Mouse (Mus musculus): ENCODE data around the gene 1700017D01Rik. TPM values are rescaled to one million over a fixed set of nuclear protein-coding genes. Genes with fewer than 3 reads are reported as not detected.

1700017D01Rik gene
- polyA plus RNA-seq, 1 experiment from 2014 or later = not detected

Other genes with a start within 250 kb of the 1700017D01Rik start
- gene Tmem109, start 248.9 kb downstream of the 1700017D01Rik start, polyA plus RNA-seq (2016; fragmentation: Nextera tagmentation; extraction: Ambion mirVana) = 51.4 and 53.8 TPM in 2 replicates
- gene Prpf19, start 235.6 kb downstream of the 1700017D01Rik start, polyA plus RNA-seq (2016; fragmentation: Nextera tagmentation; extraction: Ambion mirVana) = 43.8 and 47.1 TPM in 2 replicates
- gene Zp1, start 210.2 kb downstream of the 1700017D01Rik start, polyA plus RNA-seq (2016; fragmentation: Nextera tagmentation; extraction: Ambion mirVana) = not detected in 2 replicates
- 0.06 and 0.09 TPM in 2 replicates for gene Ptgdr2, start 193.7 kb downstream of the 1700017D01Rik start, polyA plus RNA-seq (2016; fragmentation: Nextera tagmentation; extraction: Ambion mirVana)
- gene Ccdc86, start 181.6 kb downstream of the 1700017D01Rik start, polyA plus RNA-seq (2016; fragmentation: Nextera tagmentation; extraction: Ambion mirVana) = 45.0 and 46.0 TPM in 2 replicates
- gene Ms4a10, start 156.2 kb downstream of the 1700017D01Rik start, polyA plus RNA-seq (2016; fragmentation: Nextera tagmentation; extraction: Ambion mirVana) = not detected in 2 replicates
- 0.11 TPM in 1 of 2 replicates, not detected in the other for gene Ms4a15, start 137.6 kb downstream of the 1700017D01Rik start, polyA plus RNA-seq (2016; fragmentation: Nextera tagmentation; extraction: Ambion mirVana)
- not detected in 2 replicates for gene Ms4a18, start 112.8 kb downstream of the 1700017D01Rik start, polyA plus RNA-seq (2016; fragmentation: Nextera tagmentation; extraction: Ambion mirVana)
- gene Ms4a8a, start 49.8 kb downstream of the 1700017D01Rik start, polyA plus RNA-seq (2016; fragmentation: Nextera tagmentation; extraction: Ambion mirVana) = not detected in 2 replicates
- gene 1700025F22Rik, start 34.4 kb upstream of the 1700017D01Rik start, polyA plus RNA-seq (2016; fragmentation: Nextera tagmentation; extraction: Ambion mirVana) = not detected in 2 replicates
- gene Ms4a13, start 65.9 kb upstream of the 1700017D01Rik start, polyA plus RNA-seq (2016; fragmentation: Nextera tagmentation; extraction: Ambion mirVana) = not detected in 2 replicates
- not detected in 2 replicates for gene Ms4a12, start 101.6 kb upstream of the 1700017D01Rik start, polyA plus RNA-seq (2016; fragmentation: Nextera tagmentation; extraction: Ambion mirVana)
- not detected in 2 replicates for gene Ms4a1, start 135.4 kb upstream of the 1700017D01Rik start, polyA plus RNA-seq (2016; fragmentation: Nextera tagmentation; extraction: Ambion mirVana)
- not detected in 2 replicates for gene Ms4a5, start 153.0 kb upstream of the 1700017D01Rik start, polyA plus RNA-seq (2016; fragmentation: Nextera tagmentation; extraction: Ambion mirVana)
- not detected in 2 replicates for gene Ms4a14, start 183.6 kb upstream of the 1700017D01Rik start, polyA plus RNA-seq (2016; fragmentation: Nextera tagmentation; extraction: Ambion mirVana)
- gene Ms4a7, start 205.3 kb upstream of the 1700017D01Rik start, polyA plus RNA-seq (2016; fragmentation: Nextera tagmentation; extraction: Ambion mirVana) = not detected in 2 replicates
- gene Ms4a4a, start 244.6 kb upstream of the 1700017D01Rik start, polyA plus RNA-seq (2016; fragmentation: Nextera tagmentation; extraction: Ambion mirVana) = 0.93 and 1.5 TPM in 2 replicates